Mouse (Mus musculus) E14TG2a.4 (cell line): Measurements from ENCODE around the gene Gm21885.

Source experiments
- CTCF ChIP-seq: conservative IDR thresholded peaks from 2 replicates; pipeline ENCODE4 v1.5.1; 2014; ENCODE audit warnings: low read length
- POU5F1 ChIP-seq: IDR thresholded peaks from 2 replicates; pipeline ENCODE4 v1.6.1; 2014; ENCODE audit warnings: low read length, borderline replicate concordance

- no peak for TF ChIP-seq CTCF
- TF ChIP-seq POU5F1: no peak
These were observed 35.5 kb upstream of the Gm21885 start, which contains the start of gene Wfikkn2 for GRCm38 (mm10) chr11:94245955-94246788.
